Mouse (Mus musculus) spleen, adult 2 months (tissue): ENCODE measurements around the gene Dnmt3l.

Experiments used
- CTCF ChIP-seq: fragments of 200-500 bp; IDR thresholded peaks from 2 replicates; pipeline ENCODE4 v1.5.1; 2011; ENCODE audit warnings: mild to moderate bottlenecking, inconsistent platforms; ENCODE audit not compliant: insufficient read depth, insufficient read length, insufficient replicate concordance; ENCODE audit errors: extremely low read depth
- POLR2A ChIP-seq: fragments of 200-500 bp; IDR thresholded peaks from 2 replicates; pipeline ENCODE4 v1.6.1; 2011; ENCODE audit warnings: low read depth, low read length, inconsistent platforms

DNA sequence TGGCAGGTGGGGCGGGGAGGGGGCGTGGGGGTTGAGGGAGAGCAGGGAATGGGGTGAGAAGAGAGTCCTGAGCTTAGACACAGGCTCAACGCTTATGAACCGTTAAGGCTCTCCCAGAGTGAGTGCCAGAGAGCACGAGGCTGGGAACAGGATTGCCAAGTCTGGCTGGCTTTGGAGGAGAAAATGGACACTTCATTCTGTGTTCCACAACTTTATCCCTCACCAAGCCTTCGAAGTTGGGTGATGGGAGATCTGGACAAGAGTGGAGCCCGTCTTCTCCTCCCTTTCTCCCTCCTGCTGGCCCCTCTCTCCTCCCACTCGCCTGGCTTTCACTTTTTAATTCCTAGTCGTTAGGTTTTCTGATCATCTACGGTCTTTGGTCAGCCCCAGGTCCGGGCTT, 26.8 kb downstream of the Dnmt3l start:
- TF ChIP-seq POLR2A (no peak), CTCF (no peak)
